Mouse (Mus musculus) megakaryocyte, adult 5-6 weeks (primary cell): ENCODE measurements around the gene Olfr1324. TPM values are rescaled to one million over a fixed set of nuclear protein-coding genes. Genes with fewer than 3 reads are reported as not detected.
"Not testable (repeated sequence)": the region's sequence is repeated elsewhere in the genome, so short reads cannot be mapped to it uniquely, and the experiment has no call there.

ENCODE experiments used
- ATAC-seq: 2 replicates; pipeline ENCODE4 v1.8.0; 2016; ENCODE audit warnings: mild to moderate bottlenecking, inconsistent platforms; ENCODE audit not compliant: poor library complexity, severe bottlenecking
- total RNA-seq, 2 experiments: library from RNA; stranded (forward) in 1 of 2; stranded (reverse) in 1 of 2; fragments of 153-499, 151-499 nt in 1 of 2; fragments of 221-1000, 200-1000 nt in 1 of 2; gene quantifications; 2 replicates each; pipeline versions ENCODE4 v1.2.3 to v1.2.4; 2015 to 2017

Gene Olfr1324
- not detected in 2 replicates for total RNA-seq (2015)
- total RNA-seq (2017), result not detected in 2 replicates

GRCm38 (mm10) chrX:50428398-50428797 lies at the start of gene Olfr1324:
Olfr1324 (minus strand) TSS chrX:50428498.
- ATAC-seq, result no peak

- not testable (repeated sequence) for ATAC-seq
Measured at GRCm38 (mm10) chrX:50470341-50470740, 42.0 kb upstream of the Olfr1324 start.

- ATAC-seq, result no peak
Measured at GRCm38 (mm10) chrX:50456136-50456535, 27.8 kb upstream of the Olfr1324 start.

GRCm38 (mm10) chrX:50443352-50443751 lies 15.1 kb upstream of the Olfr1324 start:
- ATAC-seq, result no peak

- no peak for ATAC-seq
Measured at GRCm38 (mm10) chrX:50442696-50443095, 14.4 kb upstream of the Olfr1324 start.

- no peak for ATAC-seq
Measured at GRCm38 (mm10) chrX:50432499-50432898, 4.2 kb upstream of the Olfr1324 start.

- ATAC-seq, result no peak
Measured at GRCm38 (mm10) chrX:50427712-50428328, 478 bp downstream of the Olfr1324 start.

- ATAC-seq, result no peak
Measured at GRCm38 (mm10) chrX:50425899-50426436, 2.3 kb downstream of the Olfr1324 start.

GRCm38 (mm10) chrX:50410361-50410760 lies 17.9 kb downstream of the Olfr1324 start:
- ATAC-seq, result not testable (repeated sequence)

GRCm38 (mm10) chrX:50390616-50391015 lies 37.7 kb downstream of the Olfr1324 start:
- ATAC-seq, result not testable (repeated sequence)

- ATAC-seq, result no peak
Measured at GRCm38 (mm10) chrX:50374978-50375377, 53.3 kb downstream of the Olfr1324 start.
